Mouse (Mus musculus) CH12.LX (cell line): ENCODE measurements around the gene Pax6. TPM values are rescaled to one million over a fixed set of nuclear protein-coding genes. Genes with fewer than 3 reads are reported as not detected.

Experiments used
- DNase-seq: peaks from one replicate; pipeline ENCODE4 v3.0.0-alpha.2; 2013; ENCODE audit errors: extremely low read depth
- H3K27ac ChIP-seq: 2 replicates; pipeline ENCODE4 v1.5.1; 2012; ENCODE audit warnings: low read depth, mild to moderate bottlenecking, control low read depth, moderate library complexity; ENCODE audit not compliant: insufficient read depth
- H3K27me3 ChIP-seq: replicated peaks from 2 replicates; pipeline ENCODE3; 2012; ENCODE audit warnings: inconsistent platforms
- H3K36me3 ChIP-seq, 2 experiments: replicated peaks in 1 of 2; 2 replicates each; pipeline versions ENCODE3 to v1.6.1; 2012; ENCODE audit warnings: inconsistent platforms in 1 of 2, low read length in 1 of 2, mild to moderate bottlenecking in 1 of 2, mixed read lengths in 1 of 2, moderate library complexity in 1 of 2; ENCODE audit not compliant: control insufficient read depth in 1 of 2, insufficient read depth in 1 of 2
- H3K4me1 ChIP-seq, 2 experiments: 2 replicates each; pipeline ENCODE4 v1.6.1; 2012; ENCODE audit warnings: inconsistent platforms in 1 of 2, moderate library complexity in 1 of 2; ENCODE audit not compliant: insufficient read depth in 2 of 2, control insufficient read depth in 1 of 2
- H3K4me2 ChIP-seq: 2 replicates; pipeline ENCODE4 v1.6.1; 2012; ENCODE audit warnings: low read depth, mild to moderate bottlenecking, control low read depth; ENCODE audit not compliant: poor library complexity, insufficient read depth, severe bottlenecking
- H3K4me3 ChIP-seq, 3 experiments: fragments of 150-350 bp in 1 of 3; sonication (generic) in 1 of 3; replicated peaks in 1 of 3; 2 replicates each; pipeline versions ENCODE3 to v1.5.1; 2011 to 2012; ENCODE audit warnings: low read depth in 2 of 3, low read length in 2 of 3, mild to moderate bottlenecking in 2 of 3, moderate library complexity in 2 of 3, control low read depth in 1 of 3, improper control_type of control experiment in 1 of 3, inconsistent platforms in 1 of 3, mixed read lengths in 1 of 3; ENCODE audit not compliant: poor library complexity in 1 of 3
- H3K79me2 ChIP-seq: replicated peaks from 2 replicates; pipeline ENCODE4 v1.6.1; 2012; ENCODE audit warnings: mild to moderate bottlenecking, moderate library complexity; ENCODE audit not compliant: control insufficient read depth, poor library complexity, insufficient read depth, severe bottlenecking; ENCODE audit errors: extremely low read depth
- H3K9ac ChIP-seq: 2 replicates; pipeline ENCODE4 v1.6.1; 2012; ENCODE audit warnings: low read depth, mild to moderate bottlenecking, control low read depth, moderate library complexity; ENCODE audit not compliant: insufficient read depth
- H3K9me3 ChIP-seq: replicated peaks from 2 replicates; pipeline ENCODE3; 2012; ENCODE audit warnings: low read length, inconsistent platforms, mixed read lengths
- CHD1 ChIP-seq: IDR thresholded peaks from 2 replicates; pipeline ENCODE4 v1.6.1; 2012; ENCODE audit warnings: low read depth, low read length, improper control_type of control experiment, inconsistent platforms
- CHD2 ChIP-seq: IDR thresholded peaks from 2 replicates; pipeline ENCODE4 v1.6.1; 2011; ENCODE audit warnings: low read length, improper control_type of control experiment
- E2F4 ChIP-seq: IDR thresholded peaks from 2 replicates; pipeline ENCODE4 v1.6.1; 2011; ENCODE audit warnings: low read depth, low read length, improper control_type of control experiment; ENCODE audit not compliant: insufficient replicate concordance
- EP300 ChIP-seq: IDR thresholded peaks from 2 replicates; pipeline ENCODE4 v1.6.1; 2011; ENCODE audit warnings: low read length, improper control_type of control experiment
- ETS1 ChIP-seq: conservative IDR thresholded peaks from 2 replicates; pipeline ENCODE4 v1.6.1; 2012; ENCODE audit warnings: low read depth, mild to moderate bottlenecking, inconsistent platforms, low read length, improper control_type of control experiment, moderate library complexity
- HCFC1 ChIP-seq: IDR thresholded peaks from 2 replicates; pipeline ENCODE4 v1.6.1; 2012; ENCODE audit warnings: low read depth, mild to moderate bottlenecking, inconsistent platforms, low read length, improper control_type of control experiment
- JUN ChIP-seq: IDR thresholded peaks from 2 replicates; pipeline ENCODE4 v1.6.1; 2011; ENCODE audit warnings: low read depth, mild to moderate bottlenecking, low read length, improper control_type of control experiment, moderate library complexity; ENCODE audit not compliant: insufficient read depth
- JUND ChIP-seq: conservative IDR thresholded peaks from 2 replicates; pipeline ENCODE4 v1.6.1; 2011; ENCODE audit warnings: low read depth, low read length, improper control_type of control experiment
- MAZ ChIP-seq: IDR thresholded peaks from 2 replicates; pipeline ENCODE4 v1.6.1; 2012; ENCODE audit warnings: low read depth, mild to moderate bottlenecking, inconsistent platforms, low read length, improper control_type of control experiment, moderate library complexity
- MXI1 ChIP-seq: IDR thresholded peaks from 2 replicates; pipeline ENCODE4 v1.6.1; 2011; ENCODE audit warnings: mild to moderate bottlenecking, low read depth, low read length, improper control_type of control experiment
- PAX5 ChIP-seq: IDR thresholded peaks from 2 replicates; pipeline ENCODE4 v1.6.1; 2012; ENCODE audit warnings: low read length, inconsistent platforms, mixed read lengths
- SMC3 ChIP-seq: IDR thresholded peaks from 2 replicates; pipeline ENCODE4 v1.6.1; 2011; ENCODE audit warnings: low read depth, low read length, improper control_type of control experiment
- TCF12 ChIP-seq: IDR thresholded peaks from 2 replicates; pipeline ENCODE4 v1.6.1; 2014; ENCODE audit warnings: low read depth, mild to moderate bottlenecking, inconsistent platforms, low read length, improper control_type of control experiment
- ZKSCAN1 ChIP-seq: IDR thresholded peaks from 2 replicates; pipeline ENCODE4 v1.6.1; 2012; ENCODE audit warnings: low read depth, inconsistent platforms, low read length, improper control_type of control experiment, borderline replicate concordance
- dilution Hi-C: fragments of 300-500 bp; cut with MboI; formaldehyde crosslinking; loops from 2 replicates; pipeline ENCODE4 v1.14.3; 2020; ENCODE audit warnings: low sequenced_read_pairs; ENCODE audit not compliant: extremely low pct_unique_long_range_greater_than_20kb, extremely low pct_ligation_motif_present
- in situ Hi-C: fragments of 300-500 bp; cut with MboI; formaldehyde crosslinking; loops from 3 replicates; pipeline ENCODE4 v1.14.3; 2019; ENCODE audit warnings: low sequenced_read_pairs, low pct_ligation_motif_present, low pct_unique_long_range_greater_than_20kb, mixed read lengths
- polyA plus RNA-seq: library from polyadenylated mRNA; unstranded; fragments of >175 nt; gene quantifications from 2 replicates; pipeline ENCODE4 v1.2.1, GENCODE M21; 2012; ENCODE audit warnings: low read depth; ENCODE audit not compliant: insufficient read length
- total RNA-seq, 2 experiments: library from RNA; depleted of rRNA; stranded (reverse); fragments of 300-350 nt in 1 of 2; fragments of >200 nt in 1 of 2; gene quantifications; 2 replicates each; pipeline ENCODE4 v1.2.3; 2012 to 2014

Pax6 gene
- total and polyA plus RNA-seq, 3 experiments, result 0.17 to 0.30 TPM; not detected in 1

GRCm38 (mm10) chr2:105666763-105667625 is 1.7 kb upstream of the Pax6 start:
- Histone ChIP-seq H3K4me1 (no peaks in the 10 kb centered on the region), H3K4me2 (no peak overlapping the region), H3K27me3 (peaks cover 50% of the 10 kb centered on the region), H3K4me3 (no peak overlapping the region), H3K79me2 (no peaks in the 10 kb centered on the region), H3K9ac (no peak overlapping the region), H3K9me3 (peaks cover 2% of the 10 kb centered on the region), H3K27ac (no peak overlapping the region), H3K36me3 (no peaks in the 10 kb centered on the region)
- in situ Hi-C loops (no loop called here), dilution Hi-C loops (no loop called here)
- no peak for DNase-seq
- TF ChIP-seq JUN (no peak), EP300 (no peak), PAX5 (no peak)

- no peaks in the 10 kb centered on the region for H3K79me2 ChIP-seq
- TF ChIP-seq TCF12 (no peak), MAZ (no peak), E2F4 (no peak), CHD2 (no peak), EP300 (no peak), HCFC1 (no peak), ETS1 (no peak), CHD1 (no peak), SMC3 (no peak), ZKSCAN1 (no peak), MXI1 (no peak), JUND (no peak)
- H3K9ac ChIP-seq, result no peak overlapping the region
- no peak overlapping the region for H3K4me2 ChIP-seq
- H3K27me3 ChIP-seq, result peaks cover 56% of the 10 kb centered on the region
- peaks cover 2% of the 10 kb centered on the region for H3K9me3 ChIP-seq
- H3K27ac ChIP-seq, result no peak overlapping the region
- dilution Hi-C loops (no loop called here), in situ Hi-C loops (no loop called here)
- DNase-seq, result no peak
- H3K36me3 ChIP-seq, result no peaks in the 10 kb centered on the region
- H3K4me1 ChIP-seq, result no peaks in the 10 kb centered on the region
- no peak overlapping the region for H3K4me3 ChIP-seq
These were observed 1.1 kb upstream of the Pax6 start for GRCm38 (mm10) chr2:105667626-105667950.
